Mouse (Mus musculus) kidney, postnatal 10 days (tissue): Measurements from ENCODE around the gene Gtf2i.

ENCODE experiments used
- DNase-seq: peaks from one replicate; pipeline ENCODE4 v3.0.0; 2021; ENCODE audit warnings: mixed read lengths

Gtf2i gene

DNA sequence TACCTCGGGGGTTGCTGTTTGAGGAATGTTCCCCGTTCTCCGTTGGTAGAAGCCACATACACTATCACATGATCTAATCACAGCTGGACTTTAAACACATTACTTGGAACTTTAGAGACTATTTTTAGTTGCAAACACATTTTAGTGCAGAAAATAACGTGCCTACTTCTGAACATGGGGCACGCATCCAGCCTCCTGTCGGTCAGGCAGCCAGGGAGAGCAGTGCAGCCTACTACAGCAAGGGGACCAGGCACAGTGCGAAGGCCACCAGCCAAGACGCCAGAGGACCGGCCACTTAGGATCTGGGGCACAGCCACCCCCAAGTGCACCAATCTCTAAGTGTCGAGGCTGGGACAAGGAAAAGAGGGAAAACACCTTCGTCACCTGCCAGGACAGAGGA, 39.5 kb downstream of the Gtf2i start:
- DNase-seq = peak; percentile 54

- DNase-seq = peak; percentile 39
Observed at GRCm38 (mm10) chr5:134273761-134274160, 40.8 kb downstream of the Gtf2i start.

- DNase-seq = peak; percentile 43
Observed at GRCm38 (mm10) chr5:134272761-134273160, 41.8 kb downstream of the Gtf2i start.

DNA sequence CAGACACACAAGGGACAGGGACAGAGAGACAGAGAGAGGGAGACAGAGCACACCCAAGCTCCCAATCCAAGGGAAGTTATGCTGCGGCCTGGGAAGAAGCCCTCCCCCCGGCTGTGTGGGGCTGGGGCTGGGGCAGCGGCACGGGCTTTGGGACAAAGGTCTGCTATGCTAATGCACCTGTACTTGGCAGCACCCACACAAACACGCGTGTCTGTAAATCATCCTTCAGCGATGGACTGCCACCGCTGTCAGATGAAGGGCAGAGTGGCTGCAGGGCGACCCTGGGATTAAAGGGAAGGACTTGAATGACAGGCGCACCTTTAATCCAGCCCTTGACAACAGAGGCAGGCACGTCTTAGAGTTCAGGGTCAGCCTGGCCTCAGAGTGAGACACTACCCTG, 43.1 kb downstream of the Gtf2i start:
- DNase-seq = peak; percentile 67

DNA sequence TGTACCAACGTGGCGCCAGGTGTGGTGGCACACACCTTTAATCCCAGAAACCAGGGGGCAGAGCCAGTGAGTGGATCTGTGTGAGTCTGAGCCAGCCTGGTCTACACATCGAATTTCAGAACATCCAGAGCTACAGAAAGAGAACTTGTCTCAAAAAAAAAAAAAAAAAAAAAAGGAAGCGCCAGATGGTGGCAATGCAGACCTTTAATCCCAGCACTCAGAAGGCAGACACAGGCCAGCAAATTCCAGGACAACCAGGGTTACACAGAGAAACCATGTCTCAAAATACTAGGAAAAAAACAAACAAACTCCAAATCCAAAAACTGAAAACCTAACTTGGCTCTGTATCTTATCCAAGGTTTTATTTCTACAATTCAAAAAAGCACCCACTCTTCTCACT, 44.0 kb downstream of the Gtf2i start:
- DNase-seq = no peak

- DNase-seq = no peak
Observed at GRCm38 (mm10) chr5:134269751-134270150, 44.8 kb downstream of the Gtf2i start.

GRCm38 (mm10) chr5:134268751-134269150, 45.8 kb downstream of the Gtf2i start:
- DNase-seq = no peak

GRCm38 (mm10) chr5:134266404-134266803, 48.2 kb downstream of the Gtf2i start:
- peak; percentile 63 for DNase-seq

DNA sequence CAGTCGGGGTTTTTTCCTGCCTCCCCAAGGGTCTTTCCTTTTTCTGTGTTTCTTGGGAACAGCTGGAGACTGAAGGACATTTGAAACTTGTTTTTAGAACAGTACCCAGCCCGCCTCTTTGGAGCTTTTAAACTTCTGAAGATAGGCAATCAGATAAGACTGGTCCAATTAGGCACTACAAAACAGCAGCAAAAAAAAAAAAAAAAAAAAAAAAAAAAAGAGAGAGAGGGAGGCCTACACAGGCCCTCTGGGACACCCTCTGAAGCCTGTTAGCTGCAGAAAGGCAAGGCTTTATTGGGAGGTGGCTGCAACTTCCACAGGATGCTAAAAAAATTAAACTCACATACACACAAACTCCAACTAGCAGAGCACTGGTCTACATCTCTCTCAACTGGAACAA, 48.7 kb downstream of the Gtf2i start:
- DNase-seq = no peak

GRCm38 (mm10) chr5:134260001-134260636, 54.4 kb downstream of the Gtf2i start:
- no peak for DNase-seq

GRCm38 (mm10) chr5:134258934-134259333, 55.6 kb downstream of the Gtf2i start:
- no peak for DNase-seq

GRCm38 (mm10) chr5:134258395-134258794, 56.2 kb downstream of the Gtf2i start:
- no peak for DNase-seq

- DNase-seq = no peak
Observed at GRCm38 (mm10) chr5:134257349-134258031, 57.1 kb downstream of the Gtf2i start.

DNA sequence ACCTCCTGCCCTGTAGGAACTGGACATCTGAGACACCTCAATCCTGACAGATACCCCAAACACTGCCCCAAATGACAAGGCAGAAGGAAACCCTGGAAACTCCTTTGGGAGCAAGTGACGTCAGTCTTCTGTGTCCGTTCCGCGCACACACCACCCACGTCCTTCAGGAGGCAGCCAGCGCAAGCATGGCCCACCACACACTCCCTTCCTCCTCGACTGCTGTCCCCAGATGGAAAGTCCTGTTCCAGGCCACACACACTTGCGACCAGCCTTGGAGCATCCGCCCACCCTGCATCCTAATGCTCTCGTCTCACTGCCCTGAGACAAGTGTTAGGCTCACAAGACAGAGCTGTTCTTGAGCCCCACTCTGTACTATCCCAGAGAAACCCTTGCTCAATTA, 59.3 kb downstream of the Gtf2i start:
- no peak for DNase-seq

- DNase-seq = no peak
Observed at GRCm38 (mm10) chr5:134253806-134254205, 60.8 kb downstream of the Gtf2i start.

GRCm38 (mm10) chr5:134251083-134251482, 63.5 kb downstream of the Gtf2i start:
- DNase-seq = no peak

GRCm38 (mm10) chr5:134250601-134251000, 64.0 kb downstream of the Gtf2i start:
- no peak for DNase-seq

- DNase-seq = no peak
Observed at GRCm38 (mm10) chr5:134249245-134249649, 65.3 kb downstream of the Gtf2i start.

DNA sequence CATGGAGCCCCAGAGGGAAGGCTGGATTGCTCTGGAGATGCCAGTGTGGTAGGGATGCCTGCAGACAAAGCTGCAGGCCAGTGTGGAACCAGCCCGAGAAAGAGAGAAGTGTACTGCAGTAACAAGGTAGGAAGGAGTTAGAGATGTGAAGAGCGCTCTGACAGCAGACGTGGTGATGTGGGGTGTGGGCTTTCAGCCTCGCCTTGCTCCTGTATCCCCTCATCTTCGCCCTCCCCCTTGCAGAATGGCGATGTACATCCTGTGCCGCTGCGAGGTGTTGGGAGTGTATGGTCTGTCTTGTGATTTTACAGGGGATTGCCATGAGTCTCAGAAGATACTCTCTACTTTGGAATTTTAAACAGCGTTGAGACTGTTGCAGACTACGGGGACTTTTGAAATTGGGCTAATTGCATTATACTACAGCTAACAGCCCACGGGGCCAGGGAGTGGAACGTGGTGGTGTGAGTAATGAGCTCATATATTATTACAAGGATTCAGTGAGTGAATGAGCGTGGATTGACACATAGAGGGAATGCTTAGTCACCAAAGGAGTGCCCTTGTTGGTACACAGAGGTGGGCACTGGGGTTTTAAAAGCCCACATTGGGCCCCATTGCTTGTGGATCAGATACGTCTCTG, 65.8 kb downstream of the Gtf2i start:
- no peak for DNase-seq

- DNase-seq = no peak
Observed at GRCm38 (mm10) chr5:134246146-134246545, 68.4 kb downstream of the Gtf2i start.

DNA sequence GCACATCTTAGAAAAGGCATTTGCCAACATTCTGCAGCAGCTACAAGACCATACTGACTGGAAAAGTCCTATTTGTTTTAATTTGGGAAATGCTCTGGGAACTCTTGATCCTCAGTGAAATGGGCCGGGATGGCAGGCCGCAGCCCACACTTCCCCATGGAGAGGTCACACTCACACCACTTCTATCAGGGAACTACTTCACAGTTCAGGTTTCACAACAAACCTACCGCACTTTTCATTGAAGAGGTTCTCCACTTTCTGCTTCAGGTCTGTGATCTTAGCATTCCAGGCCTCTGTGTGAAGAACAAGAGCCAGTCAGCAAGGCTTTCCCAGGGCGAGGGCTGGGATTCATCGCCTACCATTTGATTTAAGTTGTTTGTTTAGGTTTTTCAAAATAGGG, 69.7 kb downstream of the Gtf2i start:
- DNase-seq = no peak

DNA sequence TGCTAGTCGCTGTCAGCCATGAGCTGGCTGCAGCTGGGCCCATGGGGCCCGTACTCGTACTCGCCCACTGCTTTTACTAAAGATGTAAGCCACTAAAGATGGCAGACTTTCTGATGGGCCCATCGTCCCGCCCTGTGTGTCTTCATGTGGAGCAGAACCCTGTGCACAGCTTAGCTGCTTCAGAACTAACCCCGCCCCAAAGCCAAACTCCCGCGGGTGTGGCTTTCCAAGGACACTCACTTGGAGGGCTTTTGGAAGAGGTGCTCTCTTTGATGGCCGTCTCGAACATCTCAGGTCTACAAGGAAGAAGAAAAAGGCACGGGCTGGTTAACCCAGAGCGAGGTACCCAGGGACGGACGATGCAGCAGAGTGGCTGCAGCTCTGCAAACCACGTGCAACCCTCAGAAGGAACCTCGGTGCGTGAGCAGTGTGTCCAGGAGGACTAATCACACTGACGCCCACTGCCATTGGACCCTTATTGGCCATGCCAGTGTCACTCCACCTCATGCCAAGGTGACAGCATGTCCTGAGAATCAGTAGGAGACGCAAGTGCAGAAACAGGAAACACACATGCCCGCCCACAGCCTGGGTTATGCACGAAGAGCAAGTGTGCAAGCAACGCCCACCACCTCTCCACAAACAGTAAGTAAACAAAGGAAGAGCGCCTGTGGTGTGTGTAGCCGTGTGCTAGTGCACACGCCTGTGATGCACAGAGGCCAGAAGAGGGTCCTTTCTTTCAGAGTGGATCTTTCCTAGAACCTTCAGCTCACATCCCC, 70.7 kb downstream of the Gtf2i start:
- DNase-seq = no peak

DNA sequence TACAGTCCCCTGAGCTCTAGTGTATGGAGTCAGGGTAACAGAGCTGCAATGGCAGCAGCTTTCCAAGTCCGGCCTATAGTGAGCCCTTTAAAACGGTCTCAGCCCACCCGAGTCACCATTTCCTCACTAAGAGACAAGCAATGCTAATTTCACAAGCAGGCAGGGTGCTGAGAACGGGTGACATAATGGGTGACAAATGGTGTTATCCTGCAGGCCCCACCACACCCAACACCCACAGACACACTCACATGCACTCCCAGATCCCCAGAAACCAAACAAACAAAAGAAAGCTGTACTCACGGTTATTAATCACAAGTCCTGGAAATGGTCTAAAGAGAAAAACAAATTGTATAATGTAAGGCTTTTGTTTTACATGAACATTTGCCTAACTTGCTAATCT, 72.7 kb downstream of the Gtf2i start:
- DNase-seq = no peak
